Mouse (Mus musculus): ENCODE measurements around the gene Rac2. TPM values are rescaled to one million over a fixed set of nuclear protein-coding genes. Genes with fewer than 3 reads are reported as not detected.

The Rac2 gene
- polyA plus RNA-seq, 1 experiment from 2014 or later: 6.4 TPM

DNA sequence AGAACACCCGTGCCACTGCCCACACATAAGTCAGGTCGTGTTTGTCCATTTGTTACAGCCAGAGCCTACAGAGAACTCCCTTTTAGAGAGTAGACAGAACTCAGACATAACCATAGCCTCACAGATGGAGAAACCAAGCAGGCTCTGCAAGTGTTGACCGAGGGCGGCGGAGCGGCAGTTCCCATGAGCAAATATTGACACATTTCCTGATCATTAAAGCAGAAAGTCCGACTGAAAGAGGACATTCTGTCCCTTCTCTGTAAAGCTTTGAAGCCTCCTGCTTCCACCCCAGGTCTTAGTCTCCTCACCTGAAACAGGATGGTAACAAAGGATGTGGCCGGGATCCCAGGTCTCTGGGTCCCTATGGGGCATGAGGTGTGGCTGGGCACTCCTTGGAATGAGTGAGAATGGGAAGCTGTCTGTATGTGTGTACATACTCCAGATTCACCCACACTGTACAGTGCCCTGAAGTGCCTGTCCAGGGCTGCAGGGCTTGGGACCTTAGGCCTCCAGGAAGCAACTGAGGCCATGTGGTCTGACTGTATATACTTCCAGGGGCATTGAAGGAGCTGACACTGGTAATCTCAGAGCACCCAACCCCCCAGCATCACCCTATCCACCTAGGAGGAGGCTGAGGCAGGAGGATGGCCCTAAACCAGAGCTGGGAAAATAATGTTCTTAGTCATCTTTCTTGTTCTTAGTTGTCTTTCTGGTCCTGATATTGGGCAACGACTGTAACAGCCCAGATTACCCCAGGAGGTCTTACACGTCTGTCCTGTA, 39.8 kb downstream of the Rac2 start:
- Histone ChIP-seq H3K27ac (ENCODE audit: low read depth, low read length) (no peak overlapping the region), H3K9ac (ENCODE audit: low read depth, low read length) (no peak overlapping the region), H3K4me2 (replicated peaks; ENCODE audit: low read depth, low read length) (no peak overlapping the region), H3K4me3 (ENCODE audit: low read depth, low read length) (no peak overlapping the region), H3K4me1 (replicated peaks; ENCODE audit: control insufficient read depth, insufficient read depth, low read length) (no peaks in the 10 kb centered on the region; the same call in 1 of the 2 replicates), H3K27me3 (ENCODE audit: control insufficient read depth, insufficient read depth, low read length) (peaks cover 4% of the 10 kb centered on the region; the same call in 1 of the 2 replicates), H3K36me3 (ENCODE audit: control insufficient read depth, insufficient read depth, low read length) (no peaks in the 10 kb centered on the region), H3K9me3 (ENCODE audit: control insufficient read depth, low read length) (no peaks in the 10 kb centered on the region)
- no peak for DNase-seq (ENCODE audit: low spot score)
- WGBS: 70% methylated on average over 10 of the region's 10 CpGs
- no peak for ATAC-seq (ENCODE audit: low FRiP score)

DNA sequence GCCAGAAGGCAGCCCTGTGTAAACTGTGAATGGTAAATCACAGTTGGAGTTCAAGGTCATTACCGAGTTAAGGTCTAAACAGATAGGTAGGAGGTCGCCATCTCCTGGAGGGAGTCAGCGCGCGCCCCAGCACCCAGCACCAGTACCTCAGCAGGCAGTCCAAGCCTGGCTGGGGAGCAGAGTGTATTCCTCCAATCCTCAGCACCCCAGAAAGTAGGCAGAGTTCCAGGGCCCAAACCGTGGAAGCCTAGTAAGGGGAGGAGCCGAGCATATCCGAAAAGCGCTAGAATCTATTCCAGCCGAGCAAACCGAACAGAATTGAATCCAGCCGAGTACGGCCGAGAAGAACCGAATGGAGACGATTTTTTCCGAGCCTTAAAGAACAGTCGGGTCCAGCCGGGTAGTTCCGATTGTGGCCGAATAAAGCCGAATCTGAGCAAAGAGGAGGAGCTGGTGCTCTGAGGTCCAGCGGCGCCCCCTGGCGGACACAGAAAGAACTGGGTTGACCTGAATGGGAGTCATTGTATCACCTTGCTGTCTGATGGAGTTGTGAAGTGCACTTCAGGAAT, 40.6 kb downstream of the Rac2 start:
- no peaks in the 10 kb centered on the region; the same call in 1 of the 2 replicates for H3K4me1 ChIP-seq (replicated peaks; ENCODE audit: control insufficient read depth, insufficient read depth, low read length)
- under 1% methylated on average over 25 of the region's 25 CpGs for WGBS
- no peaks in the 10 kb centered on the region for H3K9me3 ChIP-seq (ENCODE audit: control insufficient read depth, low read length)
- peaks cover 4% of the 10 kb centered on the region; the same call in 1 of the 2 replicates for H3K27me3 ChIP-seq (ENCODE audit: control insufficient read depth, insufficient read depth, low read length)
- H3K36me3 ChIP-seq (ENCODE audit: control insufficient read depth, insufficient read depth, low read length): no peaks in the 10 kb centered on the region
- peak overlapping the region; percentile 75 for H3K27ac ChIP-seq (ENCODE audit: low read depth, low read length)
- peak overlapping the region; percentile 30 for H3K4me3 ChIP-seq (ENCODE audit: low read depth, low read length)
- ATAC-seq (ENCODE audit: low FRiP score) (peak; percentile 78), DNase-seq (ENCODE audit: low spot score) (peak; percentile 99)
- H3K9ac ChIP-seq (ENCODE audit: low read depth, low read length): peak overlapping the region; percentile 72
- peak overlapping the region; percentile 56 for H3K4me2 ChIP-seq (replicated peaks; ENCODE audit: low read depth, low read length)

DNA sequence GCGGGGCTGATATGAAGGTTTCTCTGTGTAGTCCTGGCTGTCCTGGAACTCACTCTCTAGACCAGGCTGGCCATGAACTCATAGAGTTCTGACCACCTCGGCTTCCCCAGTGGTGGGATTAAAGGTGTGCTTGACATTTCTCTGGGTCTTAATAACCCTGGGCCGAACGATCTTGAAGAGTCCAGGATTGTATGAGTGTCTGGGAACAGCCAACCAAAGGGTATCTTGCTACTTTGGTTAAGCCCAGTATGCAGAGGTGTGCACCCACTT, 41.2 kb downstream of the Rac2 start:
- DNase-seq (ENCODE audit: low spot score) (no peak), ATAC-seq (ENCODE audit: low FRiP score) (no peak; the same call in 1 of the 2 replicates)
- Histone ChIP-seq H3K4me1 (replicated peaks; ENCODE audit: control insufficient read depth, insufficient read depth, low read length) (no peaks in the 10 kb centered on the region; the same call in 1 of the 2 replicates), H3K36me3 (ENCODE audit: control insufficient read depth, insufficient read depth, low read length) (no peaks in the 10 kb centered on the region), H3K4me3 (ENCODE audit: low read depth, low read length) (no peak overlapping the region), H3K27me3 (ENCODE audit: control insufficient read depth, insufficient read depth, low read length) (peaks cover 4% of the 10 kb centered on the region; the same call in 1 of the 2 replicates), H3K9ac (ENCODE audit: low read depth, low read length) (no peak overlapping the region; the same call in 1 of the 2 replicates), H3K4me2 (replicated peaks; ENCODE audit: low read depth, low read length) (peak overlapping the region; percentile 56; the same call in 1 of the 2 replicates), H3K27ac (ENCODE audit: low read depth, low read length) (peak overlapping the region; percentile 75; the same call in 1 of the 2 replicates), H3K9me3 (ENCODE audit: control insufficient read depth, low read length) (no peaks in the 10 kb centered on the region)
- WGBS: 70% methylated on average over 4 of the region's 4 CpGs

DNA sequence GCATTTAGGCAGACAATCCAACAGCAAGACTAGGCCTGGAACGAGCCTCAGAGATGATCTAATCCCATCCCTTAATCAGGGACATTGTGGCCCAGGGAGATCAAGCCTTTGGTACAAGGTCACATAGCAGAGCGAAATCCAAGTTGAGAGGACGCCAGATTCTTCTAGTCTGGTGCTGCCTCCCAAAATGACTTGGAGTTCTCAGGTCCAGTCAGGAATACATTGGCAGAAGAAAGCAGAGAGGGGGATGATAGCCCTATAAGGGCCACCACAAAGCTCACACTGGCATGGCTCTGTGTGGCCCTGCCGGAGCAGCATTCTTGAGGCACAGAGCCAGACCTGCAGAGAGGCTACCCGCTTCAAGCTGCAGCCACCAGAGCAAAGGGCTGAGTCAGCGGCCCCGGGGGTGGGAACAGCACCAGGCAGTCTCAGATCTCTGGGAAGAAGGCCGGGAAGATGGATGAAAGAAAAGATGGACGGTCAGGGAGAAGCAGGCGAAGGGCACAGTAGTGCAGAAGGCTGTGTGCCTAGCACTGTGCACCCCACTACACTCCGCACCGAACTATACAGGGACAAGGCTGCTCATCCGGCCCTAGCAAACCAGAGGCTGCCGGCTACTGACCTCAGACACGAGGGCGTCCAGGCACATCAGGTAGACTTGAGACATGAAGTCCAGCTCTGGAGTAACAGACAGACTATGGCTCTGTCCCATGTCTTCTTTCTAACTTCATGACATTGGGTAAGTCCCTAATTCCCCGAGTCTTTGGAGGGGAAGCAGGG, 41.7 kb downstream of the Rac2 start, which contains the start of gene C1qtnf6:
TSS of gene C1qtnf6 (minus strand) at position 746 of the 780 bp plus-strand sequence.
- H3K4me2 ChIP-seq (replicated peaks; ENCODE audit: low read depth, low read length): peak within 1 kb of the TSS; percentile 56
- H3K27me3 ChIP-seq (ENCODE audit: control insufficient read depth, insufficient read depth, low read length): peaks cover 4% of the 10 kb centered on the region; the same call in 1 of the 2 replicates
- peak within 1 kb of the TSS; percentile 75 for H3K27ac ChIP-seq (ENCODE audit: low read depth, low read length)
- H3K4me1 ChIP-seq (replicated peaks; ENCODE audit: control insufficient read depth, insufficient read depth, low read length): no peaks in the 10 kb centered on the region; the same call in 1 of the 2 replicates
- ATAC-seq (ENCODE audit: low FRiP score): no peak
- H3K9ac ChIP-seq (ENCODE audit: low read depth, low read length): peak within 1 kb of the TSS; percentile 72
- WGBS: 69% methylated on average over 17 of the region's 17 CpGs
- no peaks in the 10 kb centered on the region for H3K36me3 ChIP-seq (ENCODE audit: control insufficient read depth, insufficient read depth, low read length)
- no peak for DNase-seq (ENCODE audit: low spot score)
- H3K4me3 ChIP-seq (ENCODE audit: low read depth, low read length): peak within 1 kb of the TSS; percentile 30
- no peaks in the 10 kb centered on the region for H3K9me3 ChIP-seq (ENCODE audit: control insufficient read depth, low read length)

DNA sequence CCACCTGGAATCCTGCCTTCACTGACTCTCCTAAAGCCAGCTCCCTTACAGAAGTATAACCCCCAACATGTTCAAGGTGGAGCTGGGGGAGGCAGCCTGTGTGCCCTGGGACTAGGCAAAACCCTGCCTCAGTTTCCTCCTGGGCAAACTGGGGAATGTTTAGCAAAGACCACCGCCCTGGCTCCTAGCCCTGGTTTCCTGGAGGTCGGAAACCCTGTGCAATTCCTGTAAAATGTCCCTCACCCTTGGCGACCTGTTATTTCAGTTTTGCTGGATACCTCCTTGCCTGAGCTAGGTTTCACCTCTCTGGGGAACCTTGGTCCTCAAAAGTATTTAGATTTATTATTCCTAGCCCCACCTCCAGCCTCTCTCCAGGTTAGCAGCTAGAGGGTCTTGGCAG, 42.4 kb downstream of the Rac2 start:
- Histone ChIP-seq H3K9me3 (ENCODE audit: control insufficient read depth, low read length) (no peaks in the 10 kb centered on the region), H3K4me2 (replicated peaks; ENCODE audit: low read depth, low read length) (no peak overlapping the region), H3K4me1 (replicated peaks; ENCODE audit: control insufficient read depth, insufficient read depth, low read length) (no peaks in the 10 kb centered on the region; the same call in 1 of the 2 replicates), H3K27me3 (ENCODE audit: control insufficient read depth, insufficient read depth, low read length) (peaks cover 4% of the 10 kb centered on the region; the same call in 1 of the 2 replicates), H3K9ac (ENCODE audit: low read depth, low read length) (no peak overlapping the region), H3K36me3 (ENCODE audit: control insufficient read depth, insufficient read depth, low read length) (no peaks in the 10 kb centered on the region), H3K27ac (ENCODE audit: low read depth, low read length) (no peak overlapping the region), H3K4me3 (ENCODE audit: low read depth, low read length) (no peak overlapping the region)
- DNase-seq (ENCODE audit: low spot score) (no peak), ATAC-seq (ENCODE audit: low FRiP score) (no peak)
- 77% methylated on average over 3 of the region's 3 CpGs for WGBS

DNA sequence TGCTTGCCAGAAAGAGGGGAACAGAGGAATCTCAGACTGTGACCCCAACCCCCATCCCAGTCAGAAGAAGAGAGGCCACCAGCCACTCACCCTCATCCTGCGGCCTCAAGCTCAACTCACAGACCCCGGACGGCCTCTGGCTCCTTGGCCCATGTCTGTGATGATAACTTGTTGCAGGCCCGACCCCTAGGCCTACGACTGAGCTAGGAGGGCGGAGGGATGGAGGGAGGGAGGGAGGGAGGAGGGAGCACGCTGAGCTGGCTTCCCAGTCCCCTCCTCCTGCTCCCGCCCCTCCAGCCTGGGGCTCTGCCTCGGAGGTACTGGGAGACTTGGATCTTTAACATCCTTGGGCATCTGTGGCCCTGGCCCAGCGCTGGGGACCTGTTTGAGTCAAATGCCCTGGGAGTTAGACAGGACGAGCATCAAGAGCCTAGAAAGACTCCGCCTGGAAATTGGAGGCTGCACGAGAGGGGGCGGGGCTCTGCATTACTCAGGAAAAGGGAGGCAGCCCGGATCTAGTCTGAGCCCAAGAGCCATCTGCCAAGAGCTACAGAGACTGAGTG, 43.1 kb downstream of the Rac2 start:
- peak overlapping the region; percentile 21 for H3K4me2 ChIP-seq (replicated peaks; ENCODE audit: low read depth, low read length)
- H3K9ac ChIP-seq (ENCODE audit: low read depth, low read length): peak overlapping the region; percentile 46
- H3K4me3 ChIP-seq (ENCODE audit: low read depth, low read length): peak overlapping the region; percentile 10
- H3K36me3 ChIP-seq (ENCODE audit: control insufficient read depth, insufficient read depth, low read length): no peaks in the 10 kb centered on the region
- WGBS: 3% methylated on average over 14 of the region's 15 CpGs
- ATAC-seq (ENCODE audit: low FRiP score) (peak; percentile 26; the same call in 1 of the 2 replicates), DNase-seq (ENCODE audit: low spot score) (peak; percentile 67)
- peaks cover 4% of the 10 kb centered on the region; the same call in 1 of the 2 replicates for H3K27me3 ChIP-seq (ENCODE audit: control insufficient read depth, insufficient read depth, low read length)
- no peaks in the 10 kb centered on the region for H3K9me3 ChIP-seq (ENCODE audit: control insufficient read depth, low read length)
- no peak overlapping the region for H3K27ac ChIP-seq (ENCODE audit: low read depth, low read length)
- no peaks in the 10 kb centered on the region; the same call in 1 of the 2 replicates for H3K4me1 ChIP-seq (replicated peaks; ENCODE audit: control insufficient read depth, insufficient read depth, low read length)

DNA sequence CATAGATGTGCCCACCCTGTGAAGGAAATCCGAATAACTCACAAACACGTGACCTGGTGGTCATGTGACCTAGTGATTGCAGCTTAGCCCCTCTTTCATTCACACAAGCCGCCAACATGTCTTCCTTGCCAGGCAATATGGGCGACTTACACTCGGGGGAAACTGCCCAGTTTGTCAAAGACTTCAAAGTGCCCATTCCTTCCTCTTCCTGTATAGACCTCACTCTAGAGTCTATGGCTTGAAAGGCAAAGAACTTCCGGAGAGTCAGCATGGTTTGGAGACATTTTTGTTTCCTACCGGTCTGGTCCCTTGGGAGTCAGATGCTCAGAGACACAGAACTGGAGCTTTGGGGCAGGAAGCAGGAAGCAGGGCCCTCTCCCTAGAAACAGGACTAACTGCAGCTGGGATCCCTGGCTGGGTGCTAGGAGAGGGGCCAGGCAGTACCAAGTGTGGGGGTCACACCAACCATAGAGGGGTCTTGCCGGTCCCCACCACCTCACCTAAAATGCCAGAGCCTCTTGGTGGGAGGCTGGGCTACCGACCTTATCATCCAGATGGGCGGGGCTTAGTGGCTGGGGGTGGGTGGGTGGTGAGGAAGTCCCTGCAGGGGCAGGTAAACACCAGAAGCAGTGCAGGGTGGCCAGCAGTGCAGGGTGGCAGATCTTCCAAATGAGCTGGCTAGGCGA, 43.7 kb downstream of the Rac2 start:
- ATAC-seq (ENCODE audit: low FRiP score): peak; percentile 6; the same call in 1 of the 2 replicates
- 54% methylated on average over 11 of the region's 11 CpGs for WGBS
- no peak for DNase-seq (ENCODE audit: low spot score)
- H3K9ac ChIP-seq (ENCODE audit: low read depth, low read length): peak overlapping the region; percentile 46
- no peaks in the 10 kb centered on the region; the same call in 1 of the 2 replicates for H3K4me1 ChIP-seq (replicated peaks; ENCODE audit: control insufficient read depth, insufficient read depth, low read length)
- no peak overlapping the region for H3K27ac ChIP-seq (ENCODE audit: low read depth, low read length)
- no peaks in the 10 kb centered on the region for H3K36me3 ChIP-seq (ENCODE audit: control insufficient read depth, insufficient read depth, low read length)
- no peaks in the 10 kb centered on the region for H3K9me3 ChIP-seq (ENCODE audit: control insufficient read depth, low read length)
- H3K27me3 ChIP-seq (ENCODE audit: control insufficient read depth, insufficient read depth, low read length): peaks cover 4% of the 10 kb centered on the region; the same call in 1 of the 2 replicates
- H3K4me3 ChIP-seq (ENCODE audit: low read depth, low read length): peak overlapping the region; percentile 10; the same call in 1 of the 2 replicates
- peak overlapping the region; percentile 21 for H3K4me2 ChIP-seq (replicated peaks; ENCODE audit: low read depth, low read length)

DNA sequence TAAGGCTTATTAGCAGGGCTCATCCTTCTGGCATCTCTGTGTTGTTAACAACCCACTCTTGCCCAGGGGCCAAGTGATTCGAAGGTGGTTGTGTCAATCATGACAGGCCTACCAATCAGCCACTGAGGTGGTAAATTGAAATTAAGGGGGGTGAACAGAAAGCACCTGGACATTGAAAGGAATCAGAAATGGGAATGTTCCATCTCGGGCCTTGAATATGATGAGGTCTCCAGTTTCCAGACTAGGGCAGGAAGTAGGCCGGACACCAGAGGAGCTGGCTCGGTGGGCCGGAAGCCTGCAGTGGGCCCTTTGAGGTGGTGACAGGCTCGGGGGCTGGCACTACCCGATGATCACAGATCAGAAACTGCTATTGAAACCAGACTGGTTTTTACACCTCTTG, 44.6 kb downstream of the Rac2 start:
- no peak overlapping the region for H3K27ac ChIP-seq (ENCODE audit: low read depth, low read length)
- WGBS: 78% methylated on average over 7 of the region's 7 CpGs
- H3K4me2 ChIP-seq (replicated peaks; ENCODE audit: low read depth, low read length): no peak overlapping the region
- DNase-seq (ENCODE audit: low spot score) (no peak), ATAC-seq (ENCODE audit: low FRiP score) (no peak)
- H3K9ac ChIP-seq (ENCODE audit: low read depth, low read length): no peak overlapping the region
- H3K27me3 ChIP-seq (ENCODE audit: control insufficient read depth, insufficient read depth, low read length): peaks cover 4% of the 10 kb centered on the region; the same call in 1 of the 2 replicates
- H3K4me3 ChIP-seq (ENCODE audit: low read depth, low read length): no peak overlapping the region
- H3K36me3 ChIP-seq (ENCODE audit: control insufficient read depth, insufficient read depth, low read length): no peaks in the 10 kb centered on the region
- no peaks in the 10 kb centered on the region; the same call in 1 of the 2 replicates for H3K4me1 ChIP-seq (replicated peaks; ENCODE audit: control insufficient read depth, insufficient read depth, low read length)
- no peaks in the 10 kb centered on the region for H3K9me3 ChIP-seq (ENCODE audit: control insufficient read depth, low read length)
